Mouse (Mus musculus): Measurements from ENCODE around the gene Usp4.

Usp4 gene

GRCm38 (mm10) chr9:108342301-108342831, 5.3 kb upstream of the Usp4 start:
- DNase-seq (ENCODE audit: low spot score), result peak; percentile 70

DNA sequence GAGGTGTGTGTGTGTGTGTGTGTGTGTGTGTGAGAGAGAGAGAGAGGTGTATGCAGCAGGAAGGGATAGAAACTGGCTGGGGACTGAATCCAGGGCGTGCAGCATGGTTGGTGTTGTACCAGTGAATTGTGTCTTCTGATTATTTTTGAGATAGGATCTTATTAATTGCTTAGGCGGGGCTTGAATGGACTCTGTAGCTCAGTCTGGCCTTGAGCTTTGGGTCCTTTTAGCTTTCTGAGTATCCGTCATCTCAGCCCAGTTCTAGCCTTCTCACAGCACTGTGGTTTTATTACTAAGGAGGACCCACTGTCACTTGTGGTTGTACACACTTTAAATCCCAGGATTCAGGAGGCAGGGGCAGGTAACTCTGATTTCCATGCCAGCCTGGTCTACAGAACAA, 4.3 kb upstream of the Usp4 start:
- no peak for DNase-seq (ENCODE audit: low spot score)

DNA sequence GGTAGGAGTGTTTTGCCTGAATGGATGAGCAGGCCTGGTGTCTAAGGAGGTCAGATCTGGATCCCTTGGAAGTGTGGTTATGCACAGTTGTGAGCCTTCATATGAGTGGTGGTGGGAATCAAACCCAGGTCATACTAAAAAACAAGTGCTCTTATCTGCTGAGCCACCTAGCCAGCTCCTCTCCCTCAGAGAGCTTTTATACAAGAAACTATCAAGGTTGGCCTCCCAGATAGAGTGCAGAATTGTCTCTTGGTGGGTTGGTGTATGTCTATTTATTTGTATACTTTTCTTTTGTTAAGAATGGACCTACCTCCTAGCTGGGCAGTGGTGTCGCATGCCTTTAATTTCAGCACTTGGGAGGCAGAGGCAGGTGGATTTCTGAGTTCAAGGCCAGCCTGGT, 3.8 kb upstream of the Usp4 start:
- DNase-seq (ENCODE audit: low spot score), result no peak

DNA sequence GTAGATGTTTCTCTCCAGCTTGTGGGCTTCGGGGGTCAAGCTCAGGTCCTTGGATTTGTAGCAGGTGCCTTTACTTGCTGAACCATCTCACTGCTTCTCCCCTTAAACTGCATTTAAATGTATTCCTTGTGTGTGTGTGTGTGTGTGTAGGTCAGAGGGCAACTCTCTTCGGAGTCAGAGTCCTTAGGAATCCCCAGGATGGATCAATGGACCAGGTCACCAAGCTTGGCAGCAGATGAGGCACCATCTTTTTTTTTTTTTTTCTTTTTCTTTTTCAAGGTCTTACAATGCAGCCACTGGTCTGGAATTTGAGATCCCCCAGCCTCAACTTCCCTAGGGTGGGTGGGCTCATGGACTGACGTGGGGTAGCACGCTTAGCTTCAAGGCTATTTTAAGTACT, 3.2 kb upstream of the Usp4 start:
- no peak for DNase-seq (ENCODE audit: low spot score)

- no peak for DNase-seq (ENCODE audit: low spot score)
Measured at GRCm38 (mm10) chr9:108347024-108347423, 629 bp upstream of the Usp4 start.

DNA sequence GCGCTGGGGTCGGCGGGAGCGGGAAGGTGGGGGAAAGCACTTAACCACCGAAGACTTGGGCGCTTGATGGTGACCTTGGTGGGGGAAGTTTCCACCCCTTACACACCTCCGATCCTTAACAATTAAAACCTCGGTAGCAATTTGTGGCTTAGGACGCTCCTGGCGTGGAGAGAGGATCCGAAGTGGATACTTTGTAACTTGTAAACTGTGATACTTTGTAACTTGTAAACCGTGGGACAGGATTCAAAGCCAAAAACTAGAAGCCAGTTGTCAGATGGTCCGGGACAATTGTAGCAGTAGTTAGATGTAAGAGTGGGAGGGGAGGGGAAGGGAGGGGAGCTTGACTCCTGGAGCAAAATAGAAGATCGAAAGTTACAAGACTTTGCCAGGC, 632 bp downstream of the Usp4 start:
- DNase-seq (ENCODE audit: low spot score), result no peak

DNA sequence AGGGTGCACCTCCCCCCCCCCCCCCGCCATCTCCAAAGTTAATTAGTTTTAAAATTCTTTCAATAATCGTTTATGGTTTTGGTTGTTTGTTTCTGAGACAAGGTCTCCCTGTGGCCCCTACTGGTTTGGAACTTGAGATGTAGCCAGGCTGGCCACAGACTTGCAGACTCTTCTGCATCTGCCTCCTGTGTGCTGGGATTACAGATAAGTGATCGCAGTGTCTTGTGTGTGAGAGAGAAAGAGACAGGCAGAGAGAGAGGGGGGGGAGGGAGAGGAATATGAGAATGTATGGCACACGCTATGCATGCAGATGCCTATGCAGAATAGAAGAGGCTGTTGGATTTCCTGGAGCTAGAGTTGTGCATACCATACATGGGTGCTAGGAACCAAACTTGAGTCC, 2.1 kb downstream of the Usp4 start:
- DNase-seq (ENCODE audit: low spot score), result no peak

- peak; percentile 49 for DNase-seq (ENCODE audit: low spot score)
Measured at GRCm38 (mm10) chr9:108378234-108378633, 30.6 kb downstream of the Usp4 start.

- peak; percentile 69 for DNase-seq (ENCODE audit: low spot score)
Measured at GRCm38 (mm10) chr9:108378736-108379135, 31.1 kb downstream of the Usp4 start.

GRCm38 (mm10) chr9:108379294-108379693, 31.6 kb downstream of the Usp4 start:
- peak; percentile 23 for DNase-seq (ENCODE audit: low spot score)

- DNase-seq (ENCODE audit: low spot score), result no peak
Measured at GRCm38 (mm10) chr9:108381382-108381781, 33.7 kb downstream of the Usp4 start.

GRCm38 (mm10) chr9:108385006-108385405, 37.4 kb downstream of the Usp4 start:
- peak; percentile 83 for DNase-seq (ENCODE audit: low spot score)

GRCm38 (mm10) chr9:108386816-108387215, 39.2 kb downstream of the Usp4 start:
- DNase-seq (ENCODE audit: low spot score), result peak; percentile 32

DNA sequence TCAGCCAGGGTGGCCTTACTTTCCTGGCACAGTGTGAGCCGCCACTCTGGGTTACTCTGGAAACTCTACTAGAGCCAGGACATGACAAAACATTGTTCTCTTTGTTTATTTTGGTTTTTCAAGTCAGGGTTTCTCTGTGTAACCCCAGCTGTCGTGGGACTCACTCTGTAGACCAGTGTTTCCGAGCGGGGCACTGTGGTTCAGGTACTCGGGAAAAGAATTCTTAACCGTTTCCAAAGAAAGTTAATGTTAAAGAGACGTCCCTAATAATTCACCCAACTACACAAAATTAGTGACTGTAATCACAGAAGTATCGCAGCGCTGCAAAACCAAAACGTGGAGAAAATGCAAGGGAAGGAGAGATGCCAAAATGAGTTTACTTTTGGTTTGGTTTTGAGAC, 40.9 kb downstream of the Usp4 start:
- DNase-seq (ENCODE audit: low spot score), result no peak

GRCm38 (mm10) chr9:108389220-108389619, 41.6 kb downstream of the Usp4 start:
- DNase-seq (ENCODE audit: low spot score), result no peak

GRCm38 (mm10) chr9:108392676-108393075, 45.0 kb downstream of the Usp4 start, which contains the start of gene 1700102P08Rik:
Gene 1700102P08Rik (plus strand): TSS chr9:108392805.
- DNase-seq (ENCODE audit: low spot score), result peak; percentile 88

DNA sequence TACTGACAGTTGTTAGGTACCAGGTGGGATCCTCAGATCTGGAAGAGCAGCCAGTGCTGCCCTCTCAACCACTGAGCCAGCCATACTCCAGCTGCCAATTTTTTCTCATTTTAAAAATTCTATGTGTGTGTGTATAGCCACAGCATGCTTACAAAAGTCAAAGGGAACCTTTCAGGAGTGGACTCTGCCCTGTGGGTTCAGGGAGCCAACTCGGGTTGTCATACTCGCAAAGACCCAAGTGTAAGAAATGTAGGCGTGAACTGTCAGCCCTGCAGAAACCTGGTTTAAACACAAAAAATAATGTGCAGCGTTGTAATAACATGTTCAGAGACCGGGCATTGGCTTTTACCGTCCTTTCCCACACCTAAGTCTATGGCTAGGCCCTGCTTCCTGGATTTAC, 46.5 kb downstream of the Usp4 start:
- DNase-seq (ENCODE audit: low spot score), result no peak

- no peak for DNase-seq (ENCODE audit: low spot score)
Measured at GRCm38 (mm10) chr9:108395427-108395826, 47.8 kb downstream of the Usp4 start.

- DNase-seq (ENCODE audit: low spot score), result no peak
Measured at GRCm38 (mm10) chr9:108398324-108398723, 50.7 kb downstream of the Usp4 start.

DNA sequence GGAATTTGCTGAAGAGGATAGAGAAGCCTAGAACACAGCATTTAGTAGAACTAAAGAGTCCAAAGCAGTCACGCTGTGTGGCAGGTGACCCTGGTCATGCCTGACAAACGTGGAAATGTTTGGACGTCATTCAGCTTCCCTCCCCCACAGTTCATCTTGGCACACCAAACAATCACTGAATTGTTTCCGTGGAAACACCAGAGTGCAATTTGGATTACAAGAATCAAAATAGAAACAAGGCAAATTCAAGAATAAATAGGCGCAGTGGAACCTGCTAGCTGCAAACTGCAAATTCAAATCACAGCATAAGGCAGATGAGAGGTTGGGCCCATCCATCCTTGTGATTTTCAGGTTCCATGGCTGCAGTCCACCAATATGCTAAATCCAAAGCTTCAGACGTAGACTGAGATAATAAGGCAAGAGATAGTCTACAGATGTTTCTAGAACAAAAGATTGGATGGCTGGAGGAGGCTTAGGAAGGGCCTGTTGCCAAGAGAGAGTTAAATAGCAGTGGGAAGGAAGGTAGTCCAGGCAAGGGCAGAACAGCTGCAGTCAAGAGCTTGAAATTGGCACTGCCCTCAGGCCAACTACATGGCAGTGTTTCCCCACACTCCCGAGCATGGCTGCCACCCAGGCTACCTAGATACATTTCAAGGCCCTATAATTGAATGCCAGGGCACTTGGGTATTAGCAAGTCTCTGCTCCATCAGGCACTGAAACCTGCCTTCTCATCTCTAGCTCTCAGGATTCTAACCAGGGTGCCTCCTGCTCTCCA, 53.7 kb downstream of the Usp4 start:
- no peak for DNase-seq (ENCODE audit: low spot score)

DNA sequence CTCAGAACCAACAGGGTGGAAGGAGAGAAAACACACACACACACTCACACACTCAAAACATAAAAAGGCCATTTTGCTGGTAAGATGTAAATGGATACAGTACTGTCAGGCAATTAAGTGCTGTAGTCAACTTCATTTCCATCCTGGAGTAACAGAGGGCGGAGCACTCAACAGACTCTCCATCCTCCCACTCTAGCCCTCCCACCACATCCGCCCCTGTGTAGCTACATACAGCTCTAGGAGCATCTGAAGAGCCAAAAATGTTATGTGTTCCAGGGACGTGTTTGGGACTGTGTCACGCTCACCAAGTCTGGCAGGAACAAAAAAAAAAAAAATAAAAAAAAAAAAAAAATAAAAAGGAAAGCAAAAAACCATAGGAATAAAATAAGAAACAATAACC, 55.4 kb downstream of the Usp4 start:
- no peak for DNase-seq (ENCODE audit: low spot score)

DNA sequence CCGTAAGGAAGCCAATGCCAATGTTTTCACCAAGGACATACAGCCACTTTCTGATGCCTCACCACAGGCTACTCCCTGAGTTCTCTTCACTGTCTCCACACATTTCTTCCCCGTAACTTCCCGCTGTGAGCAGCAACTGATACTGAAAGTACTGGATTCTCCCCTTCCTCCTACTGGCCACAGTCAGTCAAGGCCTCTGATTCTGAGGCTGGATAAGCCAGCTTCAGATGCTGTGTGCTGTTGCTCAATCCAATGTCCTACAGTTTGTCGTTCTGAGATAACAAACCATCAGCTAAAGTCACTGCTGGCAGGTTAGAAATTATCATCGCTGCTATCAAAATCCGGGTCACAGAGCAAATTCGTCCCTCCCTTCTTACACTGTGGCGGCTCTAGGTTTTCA, 56.8 kb downstream of the Usp4 start:
- no peak for DNase-seq (ENCODE audit: low spot score)

- DNase-seq (ENCODE audit: low spot score), result no peak
Measured at GRCm38 (mm10) chr9:108409535-108409934, 61.9 kb downstream of the Usp4 start.

- no peak for DNase-seq (ENCODE audit: low spot score)
Measured at GRCm38 (mm10) chr9:108411381-108411942, 63.8 kb downstream of the Usp4 start.
